Mouse (Mus musculus): ENCODE data around the gene Rgl2.

DNA sequence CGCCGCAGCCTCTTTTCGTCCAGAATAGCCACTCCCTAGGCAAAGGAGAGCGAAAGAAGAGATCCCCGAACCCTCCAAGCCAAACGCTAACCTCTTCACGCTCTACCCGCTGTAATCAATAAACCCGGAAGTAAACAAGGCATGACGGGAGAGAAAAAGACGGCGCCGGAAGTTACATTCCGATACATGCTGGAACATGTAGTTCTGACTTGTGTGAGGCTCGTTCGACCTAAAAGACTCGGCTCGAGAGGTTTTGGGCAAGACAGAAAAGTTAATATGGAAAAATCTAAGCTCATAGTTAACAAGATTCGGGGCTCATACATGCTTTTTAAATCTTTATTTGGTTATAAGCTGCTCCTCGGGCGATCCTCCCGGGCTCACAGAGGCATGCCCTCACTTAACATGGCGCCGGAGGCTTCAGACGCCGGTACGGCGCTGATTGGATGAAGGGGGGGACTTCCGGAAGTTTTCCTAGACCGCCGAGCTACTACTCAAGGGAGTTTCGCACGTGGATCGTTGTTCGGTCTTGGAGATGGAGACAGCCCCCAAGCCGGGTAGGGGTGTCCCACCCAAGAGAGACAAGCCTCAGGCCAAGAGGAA lies 11.0 kb downstream of the Rgl2 start, which contains the start of the genes Pfdn6 and Wdr46:
- TF ChIP-seq CTCF (IDR thresholded peaks at IDR 0.05; ENCODE audit: control insufficient read depth, insufficient read depth, insufficient read length) (no peak), MYOD1 (IDR thresholded peaks at IDR 0.05; ENCODE audit: control insufficient read depth, insufficient read length, low read depth) (no peak), USF1 (IDR thresholded peaks at IDR 0.05; ENCODE audit: low read depth) (no peak), MAX (IDR thresholded peaks at IDR 0.05) (no peak)

All from C2C12 (cell line).